Mouse (Mus musculus) thymus, adult 2 months (tissue): ENCODE measurements around the gene Clybl. TPM values are rescaled to one million over a fixed set of nuclear protein-coding genes. Genes with fewer than 3 reads are reported as not detected.

ENCODE experiments used
- DNase-seq: peaks from one replicate; pipeline ENCODE4 v3.0.0; 2021
- H3K27ac ChIP-seq: fragments of 200-500 bp; 2 replicates; pipeline ENCODE4 v1.5.1; 2012; ENCODE audit warnings: low read length, control low read depth; ENCODE audit not compliant: control insufficient read depth, insufficient read depth
- H3K27me3 ChIP-seq: fragments of 200-500 bp; 2 replicates; pipeline ENCODE4 v1.6.1; 2012; ENCODE audit warnings: mild to moderate bottlenecking, low read length, moderate library complexity, mixed read lengths; ENCODE audit not compliant: control insufficient read depth, insufficient read depth
- H3K36me3 ChIP-seq: fragments of 200-500 bp; 2 replicates; pipeline ENCODE4 v1.6.1; 2012; ENCODE audit warnings: mild to moderate bottlenecking, low read length, moderate library complexity; ENCODE audit not compliant: control insufficient read depth, insufficient read depth
- H3K4me1 ChIP-seq: fragments of 200-500 bp; replicated peaks from 2 replicates; pipeline ENCODE4 v1.6.1; 2012; ENCODE audit warnings: low read length; ENCODE audit not compliant: control insufficient read depth, insufficient read depth
- H3K4me3 ChIP-seq: fragments of 200-500 bp; 2 replicates; pipeline ENCODE4 v1.5.1; 2012; ENCODE audit warnings: mild to moderate bottlenecking, low read length, control low read depth, moderate library complexity; ENCODE audit not compliant: control insufficient read depth, insufficient read depth
- CTCF ChIP-seq: fragments of 200-500 bp; IDR thresholded peaks from 2 replicates; pipeline ENCODE4 v1.5.1; 2012; ENCODE audit warnings: mild to moderate bottlenecking, control low read depth, low read length, moderate library complexity, borderline replicate concordance; ENCODE audit not compliant: control insufficient read depth, poor library complexity, insufficient read depth; ENCODE audit errors: extremely low read depth
- POLR2A ChIP-seq: fragments of 200-500 bp; IDR thresholded peaks from 2 replicates; pipeline ENCODE4 v1.6.1; 2012; ENCODE audit warnings: mild to moderate bottlenecking, low read length, control low read depth, moderate library complexity; ENCODE audit not compliant: control insufficient read depth, poor library complexity, insufficient read depth; ENCODE audit errors: extremely low read depth
- WGBS: fragments of 180-500 bp; shearing (Covaris S2); methylation state at CpG from one replicate; pipeline ENCODE4 v1.1.7; 2018; 5-methylcytosine and 5-hydroxymethylcytosine counted together
- polyA plus RNA-seq: library from polyadenylated mRNA; depleted of rRNA; stranded (reverse); fragments of >200 nt; gene quantifications from 2 replicates; pipeline ENCODE4 v1.2.3, GENCODE M21; 2012

The Clybl gene
- polyA plus RNA-seq, 1 experiment = 5.5 TPM

DNA sequence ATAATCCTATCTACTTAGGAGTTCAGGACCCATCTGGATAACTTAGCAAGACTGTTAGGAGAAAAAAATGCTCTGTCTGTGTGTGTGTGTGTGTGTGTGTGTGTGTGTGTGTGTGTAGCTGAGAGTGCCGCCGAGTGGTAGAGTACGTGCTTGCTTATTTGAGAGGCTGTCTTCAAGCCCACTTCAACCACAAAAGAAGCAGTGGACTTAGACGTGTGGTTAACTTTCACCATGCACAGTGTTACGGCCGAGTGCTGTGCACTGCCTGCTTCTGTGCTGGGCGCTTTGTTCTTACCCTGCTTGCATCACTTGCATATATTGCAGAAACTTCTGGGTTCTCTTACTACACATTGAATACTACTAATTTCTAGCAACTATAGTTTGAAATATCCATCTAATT lies 23.8 kb upstream of the Clybl start:
- Histone ChIP-seq H3K4me1 (no peaks in the 10 kb centered on the region), H3K4me3 (no peak overlapping the region), H3K27me3 (no peaks in the 10 kb centered on the region), H3K36me3 (peaks cover 42% of the 10 kb centered on the region), H3K27ac (no peak overlapping the region)
- WGBS = 78% methylated on average over 7 of the region's 7 CpGs
- DNase-seq = no peak
- TF ChIP-seq POLR2A (no peak), CTCF (no peak)

- H3K36me3 ChIP-seq = peaks cover 23% of the 10 kb centered on the region
- WGBS = 97% methylated on average over 1 of the region's 1 CpGs
Measured at GRCm38 (mm10) chr14:122160916-122161315, 20.6 kb upstream of the Clybl start.

GRCm38 (mm10) chr14:122168912-122169311 lies 12.6 kb upstream of the Clybl start:
- 93% methylated on average over 7 of the region's 7 CpGs for WGBS
- Histone ChIP-seq H3K36me3 (no peaks in the 10 kb centered on the region), H3K4me3 (no peak overlapping the region), H3K27me3 (no peaks in the 10 kb centered on the region), H3K27ac (no peak overlapping the region), H3K4me1 (no peaks in the 10 kb centered on the region)
- no peak for DNase-seq
- no peak for TF ChIP-seq CTCF
- no peak for TF ChIP-seq POLR2A

More at GRCm38 (mm10) chr14:122160916-122161315, 20.6 kb upstream of the Clybl start:
- Histone ChIP-seq H3K27ac (no peak overlapping the region), H3K27me3 (no peaks in the 10 kb centered on the region), H3K4me1 (no peaks in the 10 kb centered on the region), H3K4me3 (no peak overlapping the region)
- no peak for TF ChIP-seq CTCF
- DNase-seq = no peak

DNA sequence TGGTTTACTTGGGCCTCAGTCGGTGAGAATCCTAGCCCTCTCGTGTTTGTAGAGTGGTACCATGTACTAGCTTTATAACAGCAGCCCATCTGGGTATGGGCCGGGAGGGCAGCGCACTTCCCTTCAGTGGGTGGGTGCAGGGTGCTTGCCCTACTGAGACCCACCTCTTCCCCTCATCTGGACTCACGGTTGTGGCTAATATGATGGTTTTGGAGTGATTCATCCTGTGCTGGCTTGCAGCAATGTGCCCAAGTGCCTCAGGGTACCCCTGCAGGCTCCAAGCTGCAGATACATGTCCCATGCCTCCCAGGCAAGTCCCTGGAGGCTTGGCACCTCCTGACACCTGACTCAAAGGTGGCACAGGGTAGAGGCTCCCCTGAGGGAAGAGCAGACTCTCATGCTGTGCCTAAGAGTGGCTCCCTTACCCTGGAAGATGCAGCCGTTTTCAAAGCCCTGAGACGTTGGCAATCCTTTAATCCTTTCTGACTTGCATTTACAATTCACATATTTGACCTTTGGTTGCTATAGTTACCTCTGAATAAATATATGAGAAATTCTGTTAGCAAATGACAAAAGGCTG lies 11.2 kb upstream of the Clybl start:
- Histone ChIP-seq H3K4me3 (no peak overlapping the region), H3K36me3 (no peaks in the 10 kb centered on the region), H3K27me3 (no peaks in the 10 kb centered on the region), H3K4me1 (no peaks in the 10 kb centered on the region), H3K27ac (no peak overlapping the region)
- WGBS = 87% methylated on average over 7 of the region's 7 CpGs
- TF ChIP-seq CTCF (no peak), POLR2A (no peak)
- no peak for DNase-seq

GRCm38 (mm10) chr14:122171031-122171430 lies 10.5 kb upstream of the Clybl start:
- no peak for DNase-seq
- Histone ChIP-seq H3K27me3 (no peaks in the 10 kb centered on the region), H3K36me3 (no peaks in the 10 kb centered on the region), H3K27ac (no peak overlapping the region), H3K4me1 (no peaks in the 10 kb centered on the region), H3K4me3 (no peak overlapping the region)
- TF ChIP-seq CTCF (no peak), POLR2A (no peak)
- WGBS = 93% methylated on average over 7 of the region's 7 CpGs

DNA sequence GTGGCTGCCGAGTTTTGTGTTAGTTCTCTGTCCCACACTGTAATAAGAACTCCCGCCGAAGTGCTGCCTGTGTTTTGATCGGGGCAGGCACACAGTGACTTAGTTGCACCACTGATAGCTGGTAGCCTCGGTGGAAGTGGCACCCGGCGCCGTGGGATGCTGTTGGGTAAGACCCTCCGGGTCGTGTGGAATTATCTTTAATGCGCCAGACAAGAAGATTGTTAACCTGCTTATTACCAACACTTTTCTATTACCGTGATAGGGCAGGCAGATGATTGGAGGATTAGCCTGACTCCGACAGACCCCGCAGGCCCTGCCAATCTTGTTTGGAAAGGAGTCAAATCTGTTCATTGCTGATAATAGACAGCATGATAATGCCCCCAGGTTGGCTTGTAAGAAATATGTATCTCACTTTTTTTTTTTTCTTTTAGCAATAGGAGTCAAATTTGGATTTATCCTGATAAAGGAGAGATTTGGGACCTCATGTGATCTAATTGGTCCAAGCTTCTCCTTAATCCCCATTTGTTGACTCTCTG lies 5.2 kb upstream of the Clybl start:
- Histone ChIP-seq H3K4me1 (0 out of 2 replicates have a peak, but pooled peaks cover 2% of the 10 kb centered on the region), H3K27ac (no peak overlapping the region), H3K36me3 (no peaks in the 10 kb centered on the region), H3K27me3 (no peaks in the 10 kb centered on the region), H3K4me3 (no peak overlapping the region)
- DNase-seq = no peak
- 93% methylated on average over 14 of the region's 14 CpGs for WGBS
- TF ChIP-seq CTCF (no peak), POLR2A (no peak)

- Histone ChIP-seq H3K27ac (no peak overlapping the region), H3K27me3 (no peaks in the 10 kb centered on the region), H3K36me3 (no peaks in the 10 kb centered on the region), H3K4me1 (0 out of 2 replicates have a peak, but pooled peaks cover 2% of the 10 kb centered on the region), H3K4me3 (no peak overlapping the region)
- TF ChIP-seq CTCF = no peak
- no peak for TF ChIP-seq POLR2A
- 96% methylated on average over 16 of the region's 16 CpGs for WGBS
- no peak for DNase-seq
Measured at GRCm38 (mm10) chr14:122179262-122179661, 2.2 kb upstream of the Clybl start.
